Mouse (Mus musculus): ENCODE results near the gene Lypd6. TPM values are rescaled to one million over a fixed set of nuclear protein-coding genes. Genes with fewer than 3 reads are reported as not detected.

Lypd6 gene
- polyA plus RNA-seq, 1 experiment from 2014 or later = 3.5 TPM

DNA sequence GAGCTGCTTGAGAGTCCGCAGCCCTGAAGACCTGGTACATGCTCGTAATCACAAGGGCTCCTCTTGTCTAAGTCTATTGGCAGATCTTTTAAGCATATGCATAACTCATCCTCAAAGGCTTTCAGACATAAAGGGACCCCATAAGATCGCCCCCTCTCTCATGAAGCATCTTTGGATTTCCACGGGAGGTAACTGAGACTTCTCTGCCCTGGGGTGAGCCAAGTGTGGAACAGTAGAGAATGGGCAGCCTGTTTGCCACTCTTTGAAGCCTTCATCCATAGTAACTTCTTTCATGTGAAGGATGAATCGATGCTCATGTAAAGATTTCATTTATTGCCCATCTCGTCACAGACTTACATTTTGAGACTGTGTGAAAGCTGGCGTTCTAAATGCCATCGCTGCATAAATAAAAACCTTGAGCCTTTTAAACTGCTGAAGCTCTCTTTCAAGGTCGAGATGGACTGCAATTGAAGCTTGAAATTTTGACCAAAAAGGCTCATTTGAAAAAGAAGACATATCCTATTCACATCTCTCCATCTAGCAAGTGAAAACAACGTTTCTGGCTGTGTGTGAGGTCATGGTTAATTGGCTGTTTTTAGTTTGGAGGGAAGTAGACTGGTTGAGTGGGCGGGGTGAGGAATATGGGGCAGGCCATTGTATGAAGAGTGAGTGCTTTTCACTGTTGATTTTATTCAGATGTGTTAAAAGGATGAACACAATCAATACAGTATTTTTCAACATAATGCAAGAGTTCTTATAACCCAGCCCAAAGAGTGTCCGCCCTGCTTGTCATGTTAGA, 107.7 kb downstream of the Lypd6 start:
- no peaks in the 10 kb centered on the region for H3K27me3 ChIP-seq (ENCODE audit: control insufficient read depth, insufficient read depth, low read length)
- 0 out of 2 replicates have a peak, but pooled peaks cover 3% of the 10 kb centered on the region for H3K4me1 ChIP-seq (ENCODE audit: control insufficient read depth, insufficient read depth, low read length)
- WGBS = 86% methylated on average over 12 of the region's 12 CpGs
- H3K9ac ChIP-seq (ENCODE audit: low read length) = no peak overlapping the region
- no peak overlapping the region for H3K4me3 ChIP-seq (ENCODE audit: low read depth, low read length)
- no peak overlapping the region for H3K4me2 ChIP-seq
- H3K27ac ChIP-seq (ENCODE audit: low read depth, low read length) = no peak overlapping the region
- DNase-seq (ENCODE audit: low spot score, missing footprints) (no peak), ATAC-seq (ENCODE audit: low FRiP score) (no peak)
- H3K36me3 ChIP-seq (ENCODE audit: control insufficient read depth, insufficient read depth, low read length) = no peaks in the 10 kb centered on the region
- no peaks in the 10 kb centered on the region for H3K9me3 ChIP-seq (ENCODE audit: control insufficient read depth, low read length)

DNA sequence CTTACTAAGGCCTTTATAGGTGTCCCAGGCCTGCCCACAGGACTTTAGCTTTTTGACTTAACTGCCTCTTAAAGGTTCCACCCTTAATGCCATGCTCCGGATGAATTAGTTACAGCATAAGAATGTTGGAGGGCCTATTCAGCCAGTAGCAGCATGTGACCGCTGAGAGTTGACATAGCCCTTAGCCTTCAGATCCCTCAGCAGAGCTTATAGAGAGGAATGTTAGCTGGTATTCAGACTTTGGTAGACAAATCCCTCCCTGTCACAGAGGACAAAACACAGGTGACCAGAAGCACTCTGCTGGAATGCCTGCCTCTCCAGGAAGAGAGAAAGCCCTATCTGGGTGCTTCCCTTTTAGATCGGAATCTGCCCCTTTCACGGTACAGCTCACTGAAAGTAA, 109.5 kb downstream of the Lypd6 start:
- WGBS = 58% methylated on average over 4 of the region's 4 CpGs
- H3K4me2 ChIP-seq = no peak overlapping the region
- H3K4me3 ChIP-seq (ENCODE audit: low read depth, low read length) = no peak overlapping the region
- no peaks in the 10 kb centered on the region for H3K9me3 ChIP-seq (ENCODE audit: control insufficient read depth, low read length)
- DNase-seq (ENCODE audit: low spot score, missing footprints) = no peak
- no peaks in the 10 kb centered on the region for H3K27me3 ChIP-seq (ENCODE audit: control insufficient read depth, insufficient read depth, low read length)
- no peak for ATAC-seq (ENCODE audit: low FRiP score)
- H3K4me1 ChIP-seq (ENCODE audit: control insufficient read depth, insufficient read depth, low read length) = 0 out of 2 replicates have a peak, but pooled peaks cover 3% of the 10 kb centered on the region
- H3K9ac ChIP-seq (ENCODE audit: low read length) = no peak overlapping the region
- no peak overlapping the region for H3K27ac ChIP-seq (ENCODE audit: low read depth, low read length)
- H3K36me3 ChIP-seq (ENCODE audit: control insufficient read depth, insufficient read depth, low read length) = no peaks in the 10 kb centered on the region

DNA sequence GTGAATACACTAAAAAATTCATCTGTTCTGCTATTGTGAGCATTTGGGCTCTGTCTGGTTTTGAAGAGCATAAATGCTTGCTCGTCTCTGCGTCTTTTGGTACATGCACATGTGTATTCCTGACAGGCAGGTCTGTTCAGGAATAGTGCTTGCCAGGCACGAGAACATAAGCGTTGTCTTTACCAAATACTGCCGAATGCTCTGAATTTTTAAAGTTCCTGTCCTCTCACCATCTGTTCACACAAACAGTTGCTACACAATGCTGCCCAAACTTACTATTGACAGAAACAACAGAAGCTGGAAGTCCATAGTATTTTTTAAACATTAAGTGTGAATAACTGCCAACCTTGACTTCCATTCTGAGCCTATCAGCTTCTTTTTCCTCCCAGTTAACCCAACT, 112.9 kb downstream of the Lypd6 start:
- Histone ChIP-seq H3K27me3 (ENCODE audit: control insufficient read depth, insufficient read depth, low read length) (no peaks in the 10 kb centered on the region), H3K9me3 (ENCODE audit: control insufficient read depth, low read length) (no peaks in the 10 kb centered on the region), H3K4me3 (ENCODE audit: low read depth, low read length) (no peak overlapping the region), H3K36me3 (ENCODE audit: control insufficient read depth, insufficient read depth, low read length) (no peaks in the 10 kb centered on the region), H3K4me2 (no peak overlapping the region), H3K9ac (ENCODE audit: low read length) (no peak overlapping the region), H3K4me1 (ENCODE audit: control insufficient read depth, insufficient read depth, low read length) (0 out of 2 replicates have a peak, but pooled peaks cover 3% of the 10 kb centered on the region), H3K27ac (ENCODE audit: low read depth, low read length) (no peak overlapping the region)
- DNase-seq (ENCODE audit: low spot score, missing footprints) (no peak), ATAC-seq (ENCODE audit: low FRiP score) (no peak)
- WGBS = 90% methylated on average over 5 of the region's 5 CpGs

DNA sequence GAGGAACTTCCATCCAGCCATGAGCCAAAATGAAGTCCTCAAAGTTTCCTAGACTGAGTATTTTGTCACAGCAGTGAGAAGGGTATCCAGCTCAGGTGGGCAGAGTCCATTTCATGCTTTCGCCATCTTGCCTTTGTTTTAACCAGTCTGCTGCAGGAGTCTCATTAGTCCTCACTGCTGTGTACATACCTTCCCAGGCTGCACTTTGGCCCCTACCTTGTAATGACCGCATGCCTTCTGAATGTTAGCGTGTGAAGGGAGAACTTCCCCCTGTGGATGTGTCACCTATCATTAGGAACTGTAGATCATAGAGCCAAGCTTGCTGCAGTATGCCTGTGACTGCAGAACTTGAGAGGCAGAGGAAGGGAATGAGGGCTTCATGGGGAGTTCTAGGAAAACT, 114.2 kb downstream of the Lypd6 start:
- no peaks in the 10 kb centered on the region for H3K9me3 ChIP-seq (ENCODE audit: control insufficient read depth, low read length)
- DNase-seq (ENCODE audit: low spot score, missing footprints) (no peak), ATAC-seq (ENCODE audit: low FRiP score) (no peak)
- H3K9ac ChIP-seq (ENCODE audit: low read length) = no peak overlapping the region
- H3K4me2 ChIP-seq = no peak overlapping the region
- no peaks in the 10 kb centered on the region for H3K27me3 ChIP-seq (ENCODE audit: control insufficient read depth, insufficient read depth, low read length)
- H3K36me3 ChIP-seq (ENCODE audit: control insufficient read depth, insufficient read depth, low read length) = no peaks in the 10 kb centered on the region
- H3K4me3 ChIP-seq (ENCODE audit: low read depth, low read length) = no peak overlapping the region
- 0 out of 2 replicates have a peak, but pooled peaks cover 3% of the 10 kb centered on the region for H3K4me1 ChIP-seq (ENCODE audit: control insufficient read depth, insufficient read depth, low read length)
- WGBS = 93% methylated on average over 3 of the region's 3 CpGs
- no peak overlapping the region for H3K27ac ChIP-seq (ENCODE audit: low read depth, low read length)

DNA sequence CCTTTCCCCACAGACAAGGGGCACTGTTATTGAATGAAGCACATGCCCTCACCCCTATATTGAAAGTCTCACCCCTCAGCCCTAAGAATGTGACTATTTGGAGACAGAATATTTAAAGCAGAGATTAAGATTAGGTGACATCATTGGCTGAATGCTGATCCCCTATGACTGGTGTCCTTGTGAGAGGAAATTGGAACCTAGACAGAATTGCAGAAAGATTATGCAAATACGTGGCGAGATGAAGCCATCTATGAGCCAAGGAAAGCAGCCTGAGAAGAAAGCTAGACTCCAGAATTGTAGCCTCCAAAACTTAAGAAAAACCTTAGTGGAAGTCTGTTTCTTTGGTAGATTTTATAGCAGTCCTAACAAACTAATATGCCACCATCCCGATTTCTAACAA, 115.1 kb downstream of the Lypd6 start:
- DNase-seq (ENCODE audit: low spot score, missing footprints) (no peak), ATAC-seq (ENCODE audit: low FRiP score) (no peak)
- Histone ChIP-seq H3K9ac (ENCODE audit: low read length) (no peak overlapping the region), H3K4me2 (no peak overlapping the region), H3K9me3 (ENCODE audit: control insufficient read depth, low read length) (no peaks in the 10 kb centered on the region), H3K36me3 (ENCODE audit: control insufficient read depth, insufficient read depth, low read length) (no peaks in the 10 kb centered on the region), H3K4me1 (ENCODE audit: control insufficient read depth, insufficient read depth, low read length) (no peaks in the 10 kb centered on the region), H3K4me3 (ENCODE audit: low read depth, low read length) (no peak overlapping the region), H3K27ac (ENCODE audit: low read depth, low read length) (no peak overlapping the region), H3K27me3 (ENCODE audit: control insufficient read depth, insufficient read depth, low read length) (no peaks in the 10 kb centered on the region)
- 91% methylated on average over 3 of the region's 3 CpGs for WGBS

DNA sequence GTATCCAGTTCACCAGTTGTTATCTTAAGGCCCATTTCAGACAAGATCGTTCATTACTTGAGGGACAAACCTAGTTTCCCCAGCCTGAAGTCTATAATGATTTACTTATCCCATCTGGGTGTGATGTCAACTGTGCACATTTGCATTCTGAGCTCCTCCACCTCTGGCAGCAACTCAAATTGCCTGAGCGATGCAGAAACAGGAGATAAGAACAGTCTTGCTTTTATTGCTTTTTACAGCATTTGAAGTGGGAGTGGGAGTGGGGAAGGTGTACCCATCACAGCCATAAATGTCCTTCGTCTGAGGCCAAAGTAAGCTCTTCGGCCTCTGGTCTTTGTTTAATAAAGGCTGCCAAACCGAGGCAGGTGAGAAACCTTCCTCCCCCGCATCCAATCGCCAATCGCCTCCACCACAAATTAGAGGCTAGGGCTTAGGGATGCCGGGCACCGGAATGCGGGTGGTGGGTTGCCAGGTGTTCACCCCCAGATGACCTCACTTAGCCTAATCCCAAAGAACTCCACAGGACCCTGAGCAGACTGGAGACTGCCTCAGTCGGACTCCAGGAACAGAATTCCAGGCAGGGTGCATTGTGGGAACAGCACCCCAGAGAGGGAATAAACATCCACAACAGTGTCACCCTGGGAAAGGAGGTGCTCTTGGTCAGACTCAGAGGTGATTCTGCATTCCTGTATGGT, 120.6 kb downstream of the Lypd6 start:
- no peak overlapping the region for H3K4me3 ChIP-seq (ENCODE audit: low read depth, low read length)
- no peak for DNase-seq (ENCODE audit: low spot score, missing footprints)
- no peak overlapping the region for H3K9ac ChIP-seq (ENCODE audit: low read length)
- no peak overlapping the region for H3K27ac ChIP-seq (ENCODE audit: low read depth, low read length)
- H3K4me2 ChIP-seq = no peak overlapping the region
- no peaks in the 10 kb centered on the region for H3K9me3 ChIP-seq (ENCODE audit: control insufficient read depth, low read length)
- ATAC-seq (ENCODE audit: low FRiP score) = no peak
- no peaks in the 10 kb centered on the region for H3K4me1 ChIP-seq (ENCODE audit: control insufficient read depth, insufficient read depth, low read length)
- no peaks in the 10 kb centered on the region for H3K36me3 ChIP-seq (ENCODE audit: control insufficient read depth, insufficient read depth, low read length)
- 34% methylated on average over 12 of the region's 12 CpGs for WGBS
- H3K27me3 ChIP-seq (ENCODE audit: control insufficient read depth, insufficient read depth, low read length) = no peaks in the 10 kb centered on the region

DNA sequence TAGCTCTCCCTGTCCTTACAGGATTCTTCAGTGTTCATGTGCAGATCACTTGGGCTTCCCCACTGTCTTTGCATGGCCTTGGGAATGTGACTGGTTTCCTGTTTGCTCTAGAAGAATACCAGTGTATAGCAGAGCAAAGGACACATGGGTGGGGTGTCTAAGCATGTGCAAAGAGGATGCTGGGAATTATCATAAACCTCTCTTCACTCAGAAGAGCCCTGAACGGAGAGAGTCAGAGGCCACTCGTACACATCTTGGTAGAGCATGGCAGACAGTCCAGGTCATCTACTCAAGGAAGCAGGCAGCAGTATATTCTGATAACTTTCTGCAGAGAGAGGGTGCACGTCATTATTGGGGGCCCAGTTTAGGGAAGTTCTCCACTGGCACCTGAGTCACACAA, 122.6 kb downstream of the Lypd6 start:
- Histone ChIP-seq H3K4me2 (no peak overlapping the region), H3K36me3 (ENCODE audit: control insufficient read depth, insufficient read depth, low read length) (no peaks in the 10 kb centered on the region), H3K9ac (ENCODE audit: low read length) (no peak overlapping the region), H3K27ac (ENCODE audit: low read depth, low read length) (no peak overlapping the region), H3K4me1 (ENCODE audit: control insufficient read depth, insufficient read depth, low read length) (no peaks in the 10 kb centered on the region), H3K9me3 (ENCODE audit: control insufficient read depth, low read length) (no peaks in the 10 kb centered on the region), H3K27me3 (ENCODE audit: control insufficient read depth, insufficient read depth, low read length) (no peaks in the 10 kb centered on the region), H3K4me3 (ENCODE audit: low read depth, low read length) (no peak overlapping the region)
- no peak for ATAC-seq (ENCODE audit: low FRiP score)
- 92% methylated on average over 3 of the region's 3 CpGs for WGBS
- DNase-seq (ENCODE audit: low spot score, missing footprints) = no peak

DNA sequence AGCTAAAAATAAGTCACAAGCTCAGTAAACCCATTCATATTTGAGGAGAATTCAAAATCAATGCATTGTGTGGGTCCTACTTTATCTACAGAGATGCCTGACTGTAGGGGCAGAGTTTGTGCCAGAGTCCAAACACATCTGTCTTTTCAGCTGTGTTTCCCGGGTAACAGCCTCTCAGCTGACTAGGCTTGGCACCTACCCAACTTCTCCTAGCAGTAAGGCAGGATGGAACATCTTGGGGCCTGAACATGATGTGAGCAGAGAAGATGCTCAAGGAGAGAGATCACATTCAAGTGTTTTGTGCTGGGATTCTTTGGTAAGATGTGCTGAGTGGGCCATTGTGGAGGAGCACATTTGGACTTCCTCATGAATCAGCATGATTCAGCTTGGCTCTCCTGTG, 130.5 kb downstream of the Lypd6 start:
- Histone ChIP-seq H3K36me3 (ENCODE audit: control insufficient read depth, insufficient read depth, low read length) (no peaks in the 10 kb centered on the region), H3K4me2 (no peak overlapping the region), H3K4me3 (ENCODE audit: low read depth, low read length) (no peak overlapping the region), H3K27me3 (ENCODE audit: control insufficient read depth, insufficient read depth, low read length) (no peaks in the 10 kb centered on the region), H3K4me1 (ENCODE audit: control insufficient read depth, insufficient read depth, low read length) (no peaks in the 10 kb centered on the region), H3K27ac (ENCODE audit: low read depth, low read length) (no peak overlapping the region), H3K9me3 (ENCODE audit: control insufficient read depth, low read length) (no peaks in the 10 kb centered on the region), H3K9ac (ENCODE audit: low read length) (no peak overlapping the region)
- no peak for ATAC-seq (ENCODE audit: low FRiP score)
- 92% methylated on average over 1 of the region's 1 CpGs for WGBS
- peak; percentile 53 for DNase-seq (ENCODE audit: low spot score, missing footprints)

DNA sequence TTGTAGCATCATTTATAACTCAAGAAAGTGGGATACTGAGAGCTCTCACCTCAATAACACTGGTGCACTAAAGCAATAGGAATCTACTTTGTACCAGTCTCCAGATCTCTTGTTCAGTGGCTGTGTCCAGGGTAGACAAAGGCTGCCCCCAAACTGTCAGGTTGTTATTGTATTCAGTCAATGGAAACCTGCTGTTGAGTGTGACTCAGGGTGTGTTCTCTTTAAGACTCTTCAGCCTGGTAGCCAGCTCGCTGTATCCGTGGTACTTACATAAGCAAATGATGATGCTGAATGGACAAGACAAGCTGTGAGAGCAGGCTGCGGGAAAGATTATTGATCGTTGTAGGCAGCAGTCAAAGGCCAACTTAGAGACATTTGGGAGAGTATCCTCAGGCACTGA, 131.6 kb downstream of the Lypd6 start:
- 83% methylated on average over 4 of the region's 4 CpGs for WGBS
- Histone ChIP-seq H3K4me1 (ENCODE audit: control insufficient read depth, insufficient read depth, low read length) (no peaks in the 10 kb centered on the region), H3K4me3 (ENCODE audit: low read depth, low read length) (no peak overlapping the region), H3K4me2 (no peak overlapping the region), H3K9ac (ENCODE audit: low read length) (no peak overlapping the region), H3K27me3 (ENCODE audit: control insufficient read depth, insufficient read depth, low read length) (no peaks in the 10 kb centered on the region), H3K27ac (ENCODE audit: low read depth, low read length) (no peak overlapping the region), H3K9me3 (ENCODE audit: control insufficient read depth, low read length) (no peaks in the 10 kb centered on the region), H3K36me3 (ENCODE audit: control insufficient read depth, insufficient read depth, low read length) (no peaks in the 10 kb centered on the region)
- no peak for ATAC-seq (ENCODE audit: low FRiP score)
- DNase-seq (ENCODE audit: low spot score, missing footprints) = peak; percentile 35
